Mouse (Mus musculus) E14TG2a.4 (cell line): ENCODE results near the gene Zfp341.

Source experiments
- CTCF ChIP-seq: conservative IDR thresholded peaks from 2 replicates; pipeline ENCODE4 v1.5.1; 2014; ENCODE audit warnings: low read length
- NANOG ChIP-seq: IDR thresholded peaks from 2 replicates; pipeline ENCODE4 v1.6.1; 2014; ENCODE audit warnings: borderline replicate concordance, low read length, mixed read lengths
- POU5F1 ChIP-seq: IDR thresholded peaks from 2 replicates; pipeline ENCODE4 v1.6.1; 2014; ENCODE audit warnings: low read length, borderline replicate concordance

GRCm38 (mm10) chr2:154633039-154633742, 20.1 kb downstream of the Zfp341 start:
- TF ChIP-seq CTCF (no peak), NANOG (no peak), POU5F1 (no peak)
